Mouse (Mus musculus) heart, embryonic 13.5 days (tissue): ENCODE measurements around the gene D430019H16Rik. TPM values are rescaled to one million over a fixed set of nuclear protein-coding genes. Genes with fewer than 3 reads are reported as not detected.
A peak's percentile ranks its signal among the peaks of the same experiment; 100 is the strongest.

Experiments used
- ATAC-seq: fragments of 200-750 bp; cut with Nextera tagmentation; 2 replicates; pipeline ENCODE4 v1.8.0; 2017; ENCODE audit warnings: moderate TSS enrichment; ENCODE audit not compliant: insufficient number of reproducible peaks, low FRiP score, low TSS enrichment; ENCODE audit errors: extremely low read depth
- H3K27ac ChIP-seq: fragments of 300-500 bp; sonication (generic); replicated peaks from 2 replicates; pipeline ENCODE4 v1.5.1; 2015; ENCODE audit warnings: moderate library complexity, mild to moderate bottlenecking, inconsistent platforms
- H3K27me3 ChIP-seq: fragments of 300-500 bp; sonication (generic); replicated peaks from 2 replicates; pipeline ENCODE4 v1.6.1; 2015; ENCODE audit warnings: mild to moderate bottlenecking, inconsistent platforms
- H3K36me3 ChIP-seq: fragments of 300-500 bp; sonication (generic); 2 replicates; pipeline ENCODE4 v1.6.1; 2015; ENCODE audit warnings: mild to moderate bottlenecking, inconsistent platforms
- H3K4me1 ChIP-seq: fragments of 300-500 bp; sonication (generic); 2 replicates; pipeline ENCODE4 v1.6.1; 2015; ENCODE audit warnings: inconsistent platforms
- H3K4me2 ChIP-seq: fragments of 300-500 bp; sonication (generic); 2 replicates; pipeline ENCODE4 v1.6.1; 2015; ENCODE audit warnings: inconsistent platforms, mild to moderate bottlenecking, moderate library complexity
- H3K4me3 ChIP-seq: fragments of 300-500 bp; sonication (generic); 2 replicates; pipeline ENCODE4 v1.5.1; 2015; ENCODE audit warnings: moderate library complexity, mild to moderate bottlenecking, inconsistent platforms
- H3K9ac ChIP-seq: fragments of 300-500 bp; sonication (generic); 2 replicates; pipeline ENCODE4 v1.6.1; 2015; ENCODE audit warnings: inconsistent platforms, mild to moderate bottlenecking, moderate library complexity
- H3K9me3 ChIP-seq: fragments of 300-500 bp; sonication (generic); 2 replicates; pipeline ENCODE4 v1.6.1; 2016; ENCODE audit warnings: inconsistent platforms
- WGBS: fragments of 180-500 bp; shearing (Covaris S2); methylation state at CpG from one replicate; pipeline ENCODE4 v1.1.7; 2015; ENCODE audit warnings: mixed read lengths; 5-methylcytosine and 5-hydroxymethylcytosine counted together
- polyA plus RNA-seq: library from polyadenylated mRNA; unstranded; fragments of >200 nt; fragmentation: Nextera tagmentation; extraction: Ambion mirVana; gene quantifications from 2 replicates; pipeline ENCODE4 v1.2.1, GENCODE M21; 2015

Gene D430019H16Rik
- polyA plus RNA-seq, 1 experiment from 2014 or later = 0.72 TPM

- Histone ChIP-seq H3K9me3 (no peaks in the 10 kb centered on the region), H3K4me1 (peaks cover 11% of the 10 kb centered on the region), H3K4me2 (no peak overlapping the region), H3K36me3 (no peaks in the 10 kb centered on the region), H3K4me3 (no peak overlapping the region), H3K27ac (no peak overlapping the region), H3K27me3 (peaks cover 11% of the 10 kb centered on the region; the same call in 1 of the 2 replicates), H3K9ac (no peak overlapping the region)
- 76% methylated on average over 6 of the region's 6 CpGs for WGBS
- ATAC-seq = no peak
These were observed 37.1 kb downstream of the D430019H16Rik start for GRCm38 (mm10) chr12:105490794-105491193.

DNA sequence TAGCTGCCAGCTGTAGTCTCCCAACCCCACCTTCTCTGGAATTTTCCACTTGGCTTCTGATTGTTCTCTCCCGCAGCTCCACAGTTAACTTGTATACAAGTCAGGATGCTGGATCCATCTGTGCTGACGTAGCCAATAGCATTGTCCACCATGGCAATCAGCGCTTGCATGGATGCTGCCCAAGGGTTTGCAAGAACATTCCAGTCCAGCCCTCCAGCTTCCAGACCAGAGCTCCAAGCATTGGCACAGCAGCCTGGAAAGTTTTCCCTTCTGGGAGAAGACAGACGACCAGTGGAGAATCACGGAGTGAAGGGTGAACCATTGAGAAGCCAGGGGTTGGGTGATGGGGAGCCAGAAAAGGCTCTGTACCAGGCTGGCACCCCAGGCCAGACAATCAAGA lies 41.1 kb downstream of the D430019H16Rik start:
- Histone ChIP-seq H3K4me1 (peaks cover 15% of the 10 kb centered on the region), H3K4me2 (no peak overlapping the region), H3K27me3 (peaks cover 37% of the 10 kb centered on the region), H3K9ac (no peak overlapping the region), H3K9me3 (no peaks in the 10 kb centered on the region), H3K4me3 (no peak overlapping the region), H3K36me3 (no peaks in the 10 kb centered on the region), H3K27ac (no peak overlapping the region)
- no peak for ATAC-seq
- WGBS = 59% methylated on average over 5 of the region's 5 CpGs

DNA sequence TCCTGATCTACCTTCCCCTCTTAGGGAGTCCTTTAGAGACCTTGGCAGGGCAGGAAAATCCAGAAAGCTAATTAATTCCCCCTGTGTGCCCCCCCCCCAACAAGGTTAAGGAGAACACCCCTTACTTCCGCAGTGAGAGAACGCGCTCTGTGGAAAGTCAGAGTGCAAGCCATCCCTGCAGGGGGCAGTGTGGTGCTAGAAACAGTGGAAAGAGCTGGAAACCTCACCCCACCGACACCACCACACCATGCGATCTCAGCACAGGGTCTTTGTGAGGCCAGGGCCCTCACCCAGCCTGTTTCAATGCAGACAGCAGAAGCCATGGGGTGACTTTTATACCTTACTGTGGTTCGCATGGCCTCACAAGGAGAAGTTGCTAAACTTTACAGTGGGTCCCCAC lies 44.2 kb downstream of the D430019H16Rik start:
- Histone ChIP-seq H3K36me3 (no peaks in the 10 kb centered on the region), H3K9ac (no peak overlapping the region), H3K4me1 (peaks cover 26% of the 10 kb centered on the region), H3K4me2 (no peak overlapping the region), H3K27ac (no peak overlapping the region), H3K27me3 (peaks cover 43% of the 10 kb centered on the region), H3K9me3 (no peaks in the 10 kb centered on the region), H3K4me3 (no peak overlapping the region)
- no peak for ATAC-seq
- WGBS = 19% methylated on average over 6 of the region's 6 CpGs

GRCm38 (mm10) chr12:105498423-105498822 lies 44.8 kb downstream of the D430019H16Rik start:
- 91% methylated on average over 7 of the region's 7 CpGs for WGBS
- Histone ChIP-seq H3K4me2 (no peak overlapping the region), H3K9me3 (no peaks in the 10 kb centered on the region), H3K9ac (no peak overlapping the region), H3K27ac (no peak overlapping the region), H3K36me3 (no peaks in the 10 kb centered on the region), H3K27me3 (peaks cover 42% of the 10 kb centered on the region), H3K4me1 (peaks cover 26% of the 10 kb centered on the region), H3K4me3 (no peak overlapping the region)
- ATAC-seq = no peak

- H3K4me3 ChIP-seq = no peak overlapping the region
- no peak for ATAC-seq
- no peak overlapping the region for H3K4me2 ChIP-seq
- H3K9ac ChIP-seq = no peak overlapping the region
- no peak overlapping the region for H3K27ac ChIP-seq
- no peaks in the 10 kb centered on the region for H3K9me3 ChIP-seq
- H3K36me3 ChIP-seq = no peaks in the 10 kb centered on the region
- peaks cover 23% of the 10 kb centered on the region for H3K4me1 ChIP-seq
- WGBS = 63% methylated on average over 4 of the region's 4 CpGs
- H3K27me3 ChIP-seq = peaks cover 40% of the 10 kb centered on the region
These were observed 45.2 kb downstream of the D430019H16Rik start for GRCm38 (mm10) chr12:105498842-105499241.

- Histone ChIP-seq H3K4me2 (no peak overlapping the region), H3K36me3 (no peaks in the 10 kb centered on the region), H3K4me3 (no peak overlapping the region), H3K4me1 (peaks cover 15% of the 10 kb centered on the region), H3K9ac (0 out of 2 replicates have a peak overlapping the region, but pooled peaks have one; percentile 7), H3K9me3 (no peaks in the 10 kb centered on the region), H3K27me3 (peaks cover 43% of the 10 kb centered on the region), H3K27ac (no peak overlapping the region)
- 42% methylated on average over 5 of the region's 5 CpGs for WGBS
- ATAC-seq = no peak
These were observed 47.3 kb downstream of the D430019H16Rik start for GRCm38 (mm10) chr12:105500940-105501339.

GRCm38 (mm10) chr12:105504736-105505135 lies 51.1 kb downstream of the D430019H16Rik start:
- no peak overlapping the region for H3K9ac ChIP-seq
- H3K36me3 ChIP-seq = no peaks in the 10 kb centered on the region
- no peak for ATAC-seq
- H3K9me3 ChIP-seq = no peaks in the 10 kb centered on the region
- H3K4me3 ChIP-seq = no peak overlapping the region
- no peak overlapping the region for H3K27ac ChIP-seq
- peaks cover 11% of the 10 kb centered on the region for H3K4me1 ChIP-seq
- H3K4me2 ChIP-seq = no peak overlapping the region
- WGBS = 58% methylated on average over 6 of the region's 6 CpGs
- peaks cover 33% of the 10 kb centered on the region for H3K27me3 ChIP-seq

DNA sequence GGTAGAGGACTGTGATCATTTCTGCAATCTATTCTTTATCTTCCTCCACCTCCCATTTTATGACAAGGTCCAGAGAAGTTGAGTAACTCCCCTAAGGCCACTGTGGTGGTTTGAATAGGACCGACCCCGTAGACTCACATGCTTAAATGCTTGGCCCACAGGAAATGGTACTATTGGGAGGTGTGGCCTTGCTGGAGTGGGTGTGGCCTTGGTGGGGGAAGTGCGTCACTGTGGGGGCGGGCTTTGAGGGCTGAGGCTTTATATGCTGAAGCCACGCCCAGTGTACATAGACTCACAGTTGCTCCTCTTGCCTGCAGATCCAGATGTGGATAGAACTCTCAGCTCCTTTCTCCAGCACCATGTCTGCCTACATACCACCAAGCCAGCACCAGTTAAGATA lies 57.5 kb downstream of the D430019H16Rik start:
- Histone ChIP-seq H3K4me3 (no peak overlapping the region), H3K36me3 (no peaks in the 10 kb centered on the region), H3K27ac (no peak overlapping the region), H3K9me3 (no peaks in the 10 kb centered on the region), H3K4me2 (no peak overlapping the region), H3K27me3 (peaks cover 65% of the 10 kb centered on the region), H3K4me1 (peaks cover 18% of the 10 kb centered on the region), H3K9ac (no peak overlapping the region)
- 81% methylated on average over 5 of the region's 5 CpGs for WGBS
- ATAC-seq = no peak

DNA sequence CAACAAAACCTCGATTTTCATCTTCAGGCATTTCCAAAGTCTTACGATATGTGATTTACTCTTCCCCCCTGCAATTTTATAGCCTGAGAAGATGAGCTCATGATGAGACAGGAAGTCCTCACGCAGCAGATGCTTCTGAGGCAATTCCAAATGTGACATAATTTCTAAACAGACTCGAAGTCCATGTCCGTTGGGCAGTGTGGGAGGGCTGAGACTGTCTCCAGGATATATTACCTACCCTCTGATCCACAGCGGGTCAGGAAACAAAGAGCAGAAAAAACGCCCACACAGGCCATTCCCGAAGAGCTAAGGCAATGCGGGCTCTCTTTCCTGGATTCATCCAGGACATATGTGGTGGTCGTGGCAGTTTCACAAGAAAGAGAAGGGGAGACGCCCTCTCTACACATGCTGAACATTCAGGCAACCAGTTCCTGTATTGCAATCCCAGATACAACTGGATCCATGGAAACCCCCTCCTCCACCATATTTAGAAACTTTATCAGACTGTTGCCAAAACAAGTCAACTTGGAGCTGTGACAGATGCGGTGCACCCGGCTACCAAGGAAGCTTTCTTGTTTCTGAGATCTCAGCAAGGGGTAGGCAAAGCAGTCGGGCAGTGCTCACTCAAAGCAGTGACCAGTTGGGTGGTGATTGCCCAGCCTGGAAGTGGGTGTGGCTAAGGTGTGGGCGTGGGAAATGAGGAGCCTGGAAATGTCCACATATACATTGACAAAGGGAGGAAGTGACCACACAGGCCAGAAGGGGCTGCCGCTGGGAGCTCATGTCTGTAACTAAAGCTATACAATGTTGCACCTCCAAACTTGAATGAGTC lies 58.2 kb downstream of the D430019H16Rik start:
- 0 out of 2 replicates have a peak, but pooled peaks have one; percentile 17 for ATAC-seq
- Histone ChIP-seq H3K27ac (peak overlapping the region; percentile 61), H3K9me3 (no peaks in the 10 kb centered on the region), H3K9ac (no peak overlapping the region), H3K36me3 (no peaks in the 10 kb centered on the region), H3K27me3 (peaks cover 67% of the 10 kb centered on the region), H3K4me3 (no peak overlapping the region), H3K4me1 (peaks cover 20% of the 10 kb centered on the region), H3K4me2 (no peak overlapping the region; the same call in 1 of the 2 replicates)
- 59% methylated on average over 16 of the region's 16 CpGs for WGBS

DNA sequence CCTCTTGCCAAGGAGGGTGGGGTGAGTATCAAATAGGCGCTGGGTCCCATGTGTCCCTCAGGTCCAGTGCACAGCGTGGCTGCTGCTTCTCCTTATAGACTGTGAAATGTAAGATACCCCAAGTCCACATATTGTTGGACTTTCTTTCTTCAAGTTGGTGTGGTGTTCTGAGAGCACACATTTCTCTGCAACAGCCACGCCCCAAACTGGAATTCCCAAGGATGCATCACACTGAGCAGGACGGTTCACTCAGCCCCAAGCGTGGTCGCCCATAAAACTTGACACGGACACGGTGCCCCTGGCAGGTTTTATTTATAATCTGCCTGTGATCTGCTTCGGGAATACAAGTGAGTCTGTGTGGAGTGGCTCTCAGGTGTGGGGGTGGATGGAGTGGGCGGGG lies 60.5 kb downstream of the D430019H16Rik start:
- H3K9ac ChIP-seq = no peak overlapping the region
- no peak overlapping the region for H3K27ac ChIP-seq
- peaks cover 63% of the 10 kb centered on the region for H3K27me3 ChIP-seq
- no peaks in the 10 kb centered on the region for H3K36me3 ChIP-seq
- H3K4me2 ChIP-seq = no peak overlapping the region
- H3K4me3 ChIP-seq = no peak overlapping the region
- WGBS = 80% methylated on average over 10 of the region's 10 CpGs
- ATAC-seq = no peak
- H3K9me3 ChIP-seq = no peaks in the 10 kb centered on the region
- H3K4me1 ChIP-seq = peaks cover 34% of the 10 kb centered on the region

DNA sequence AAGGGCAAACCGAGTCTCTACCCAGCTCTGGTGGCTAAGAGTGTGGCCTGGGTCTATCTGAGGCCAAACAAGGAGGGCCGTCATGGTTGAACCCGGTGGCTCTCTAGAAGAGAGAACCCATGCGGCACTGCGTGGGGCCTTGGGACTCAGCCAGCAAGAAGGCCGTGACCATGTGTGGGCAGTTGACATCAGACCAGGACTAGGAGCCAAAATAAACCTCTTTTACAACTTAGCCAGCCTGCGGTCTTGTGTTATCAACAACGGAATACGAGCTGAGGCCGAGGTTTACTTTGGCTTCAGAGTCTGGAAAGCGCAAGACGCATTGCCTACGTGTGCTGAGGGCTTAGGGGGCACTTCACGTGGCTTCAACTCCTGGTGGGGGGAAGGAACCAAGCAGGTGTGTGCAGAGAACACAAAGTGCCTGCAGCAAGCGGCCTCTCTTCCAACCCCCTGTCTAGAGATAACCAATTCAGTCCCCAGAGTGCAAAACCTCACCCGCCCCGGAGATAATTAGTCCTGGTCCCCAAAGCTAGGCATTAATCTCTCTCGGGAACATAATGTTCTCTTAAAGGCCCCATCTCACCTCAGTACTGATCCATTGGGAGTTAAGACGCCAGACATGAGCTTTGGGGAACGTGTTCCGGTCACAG lies 63.5 kb downstream of the D430019H16Rik start:
- Histone ChIP-seq H3K36me3 (no peaks in the 10 kb centered on the region), H3K27ac (no peak overlapping the region), H3K9ac (no peak overlapping the region), H3K27me3 (peaks cover 56% of the 10 kb centered on the region), H3K4me1 (peaks cover 48% of the 10 kb centered on the region), H3K9me3 (peaks cover 3% of the 10 kb centered on the region), H3K4me2 (no peak overlapping the region), H3K4me3 (no peak overlapping the region)
- no peak for ATAC-seq
- WGBS = 49% methylated on average over 21 of the region's 21 CpGs
